Mouse (Mus musculus) MEL (cell line): Measurements from ENCODE around the gene Timm13.

Experiments
- BHLHE40 ChIP-seq: IDR thresholded peaks from 2 replicates; pipeline ENCODE4 v1.6.1; 2012; ENCODE audit warnings: low read depth, mild to moderate bottlenecking, inconsistent platforms, low read length, improper control_type of control experiment, borderline replicate concordance
- CHD2 ChIP-seq: IDR thresholded peaks from 2 replicates; pipeline ENCODE4 v1.6.1; 2011; ENCODE audit warnings: low read length, improper control_type of control experiment
- CTCF ChIP-seq, 3 experiments: IDR thresholded peaks in 2 of 3; conservative IDR thresholded peaks in 1 of 3; 2 replicates each; pipeline ENCODE4 v1.5.1; 2011 to 2012; ENCODE audit warnings: low read length in 3 of 3, low read depth in 2 of 3, mild to moderate bottlenecking in 2 of 3, improper control_type of control experiment in 1 of 3, inconsistent platforms in 1 of 3, mixed read lengths in 1 of 3, moderate library complexity in 1 of 3; ENCODE audit not compliant: control insufficient read depth in 1 of 3, insufficient read depth in 1 of 3, poor library complexity in 1 of 3, severe bottlenecking in 1 of 3
- EP300 ChIP-seq, 2 experiments: IDR thresholded peaks; 2 replicates each; pipeline ENCODE4 v1.6.1; 2011; ENCODE audit warnings: improper control_type of control experiment in 2 of 2, low read length in 2 of 2, low read depth in 1 of 2, mild to moderate bottlenecking in 1 of 2
- MAX ChIP-seq: IDR thresholded peaks from 2 replicates; pipeline ENCODE4 v1.6.1; 2011; ENCODE audit warnings: low read length, improper control_type of control experiment
- MXI1 ChIP-seq: IDR thresholded peaks from 2 replicates; pipeline ENCODE4 v1.6.1; 2011; ENCODE audit warnings: mild to moderate bottlenecking, low read depth, low read length, improper control_type of control experiment
- POLR2A ChIP-seq, 2 experiments: IDR thresholded peaks; 2 replicates each; pipeline ENCODE4 v1.6.1; 2011 to 2012; ENCODE audit warnings: low read length in 2 of 2, mild to moderate bottlenecking in 2 of 2, control low read depth in 1 of 2, improper control_type of control experiment in 1 of 2, low read depth in 1 of 2, moderate library complexity in 1 of 2; ENCODE audit not compliant: control insufficient read depth in 1 of 2, insufficient read depth in 1 of 2, poor library complexity in 1 of 2
- SMC3 ChIP-seq: IDR thresholded peaks from 2 replicates; pipeline ENCODE4 v1.6.1; 2011; ENCODE audit warnings: low read depth, low read length, improper control_type of control experiment
- TCF12 ChIP-seq: IDR thresholded peaks from 2 replicates; pipeline ENCODE4 v1.6.1; 2014; ENCODE audit warnings: low read depth, mild to moderate bottlenecking, inconsistent platforms, low read length, improper control_type of control experiment, moderate library complexity
- ZC3H11A ChIP-seq: IDR thresholded peaks from 2 replicates; pipeline ENCODE4 v1.6.1; 2012; ENCODE audit warnings: low read depth, mild to moderate bottlenecking, inconsistent platforms, low read length, improper control_type of control experiment
- ZKSCAN1 ChIP-seq: IDR thresholded peaks from 2 replicates; pipeline ENCODE4 v1.6.1; 2012; ENCODE audit warnings: low read depth, mild to moderate bottlenecking, inconsistent platforms, low read length, improper control_type of control experiment, moderate library complexity

DNA sequence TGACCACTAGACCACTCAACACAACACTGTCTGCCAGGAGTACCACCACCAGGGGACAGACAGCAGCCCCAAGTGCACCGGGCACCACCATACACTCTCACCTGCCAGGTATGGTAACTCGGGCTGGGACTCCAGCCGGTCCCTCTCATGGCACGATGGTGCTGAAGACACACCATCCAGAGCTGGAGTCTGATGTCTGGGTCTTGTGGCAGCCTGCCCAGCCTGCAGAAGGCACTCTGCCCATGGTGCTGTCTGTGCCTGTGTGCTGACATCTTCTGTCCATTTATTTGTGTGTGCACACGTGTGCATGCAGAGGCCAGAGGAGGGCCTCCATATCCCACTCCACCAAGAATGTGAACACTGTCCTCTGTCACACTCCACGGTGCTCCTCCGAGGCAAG lies 5.7 kb downstream of the Timm13 start:
- TF ChIP-seq TCF12: no peak
- TF ChIP-seq POLR2A (IDR thresholded peaks at IDR 0.05; ENCODE audit: control insufficient read depth in 1 of 2, insufficient read depth in 1 of 2, low read depth in 1 of 2, low read length in 2 of 2, poor library complexity in 1 of 2): no peak
- no peak for TF ChIP-seq ZC3H11A
- TF ChIP-seq CTCF (IDR thresholded peaks at IDR 0.05 in 2 of 3, conservative IDR thresholded peaks at IDR 0.05 in 1 of 3; ENCODE audit: control insufficient read depth in 1 of 3, insufficient read depth in 1 of 3, low read depth in 2 of 3, low read length in 3 of 3, poor library complexity in 1 of 3, severe bottlenecking in 1 of 3): no peak
- TF ChIP-seq MAX: no peak
- TF ChIP-seq EP300 (IDR thresholded peaks at IDR 0.05; ENCODE audit: low read depth in 1 of 2, low read length in 2 of 2): no peak
- no peak for TF ChIP-seq BHLHE40
- no peak for TF ChIP-seq ZKSCAN1
- no peak for TF ChIP-seq SMC3
- TF ChIP-seq MXI1: no peak
- no peak for TF ChIP-seq CHD2
